Comparison of ENCODE assay signal across 7 mouse cellular contexts in the genomic region with DNA sequence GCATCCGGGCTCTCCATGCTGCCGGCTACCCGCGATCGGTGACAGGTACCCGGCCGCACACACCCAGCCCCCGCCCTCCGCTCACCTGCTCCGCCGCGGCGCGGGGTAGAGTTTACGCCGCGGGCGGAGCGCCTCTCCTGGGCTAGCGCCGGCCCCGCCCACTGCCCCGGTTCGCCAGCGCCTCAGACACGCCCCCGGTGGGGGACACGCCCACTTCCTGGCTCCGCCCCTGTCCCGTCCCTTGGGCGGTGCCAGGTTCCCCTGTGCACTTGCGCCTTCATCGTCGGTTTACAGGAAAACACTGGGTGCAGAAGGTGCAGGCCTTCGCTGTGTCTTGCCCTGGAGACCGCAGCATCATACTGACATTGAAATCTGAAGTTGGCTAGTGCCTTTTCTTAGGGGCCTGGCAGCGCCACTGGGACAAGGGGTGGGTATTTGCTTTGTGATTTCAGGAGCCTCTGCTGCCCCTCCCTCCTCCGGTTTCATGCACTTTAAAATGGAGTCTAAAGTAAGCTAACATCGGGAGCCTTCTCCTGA. TPM values are rescaled to one million over a fixed set of nuclear protein-coding genes. Genes with fewer than 3 reads are reported as not detected.
DNase-seq lines count a peak whose midpoint lies in the region; ATAC-seq lines count a peak whose summit lies in the region.

No protein-coding gene starts in this region.

- peak overlapping the region; percentile 88 for H3K9ac ChIP-seq in midbrain, embryonic 13.5 days (replicated peaks)

- peak; percentile 84 for ATAC-seq in granulocyte monocyte progenitor cell, adult 5-6 weeks (replicated peaks; ENCODE audit: poor library complexity, severe bottlenecking)
- ATAC-seq in midbrain, embryonic 13.5 days = peak; percentile 89

- peaks cover 16% of the 10 kb centered on the region for H3K27me3 ChIP-seq in limb, embryonic 10.5 days (ENCODE audit: low read depth, poor library complexity, severe bottlenecking)
- H3K27me3 ChIP-seq in midbrain, embryonic 13.5 days = peaks cover 13% of the 10 kb centered on the region

- peak overlapping the region; percentile 96 for H3K4me2 ChIP-seq in midbrain, embryonic 13.5 days (replicated peaks)

- H3K9me3 ChIP-seq in limb, embryonic 10.5 days (replicated peaks) = no peaks in the 10 kb centered on the region
- no peaks in the 10 kb centered on the region for H3K9me3 ChIP-seq in midbrain, embryonic 13.5 days

- no peaks in the 10 kb centered on the region for H3K36me3 ChIP-seq in limb, embryonic 10.5 days
- no peaks in the 10 kb centered on the region for H3K36me3 ChIP-seq in midbrain, embryonic 13.5 days

- peak overlapping the region; percentile 81 for H3K27ac ChIP-seq in limb, embryonic 10.5 days
- H3K27ac ChIP-seq in midbrain, embryonic 13.5 days = peak overlapping the region; percentile 61

- under 1% methylated on average over 38 of the region's 39 CpGs for WGBS in limb, embryonic 10.5 days
- under 1% methylated on average over 39 of the region's 39 CpGs for WGBS in midbrain, embryonic 13.5 days

- peaks cover 18% of the 10 kb centered on the region for H3K4me1 ChIP-seq in limb, embryonic 10.5 days
- H3K4me1 ChIP-seq in midbrain, embryonic 13.5 days (replicated peaks) = peaks cover 10% of the 10 kb centered on the region

- peak; percentile 91 for DNase-seq in adrenal gland, adult 8-10 months
- DNase-seq in embryo, embryonic 9.5 days (ENCODE audit: extremely low spot score) = peak; percentile 96
- DNase-seq in kidney, adult 11 months = peak; percentile 93
- DNase-seq in limb, embryonic 10.5 days (ENCODE audit: low spot score) = peak; percentile 98
- DNase-seq in spleen, adult 12 weeks (ENCODE audit: low spot score) = peak; percentile 100

- peak overlapping the region; percentile 74 for H3K4me3 ChIP-seq in limb, embryonic 10.5 days
- H3K4me3 ChIP-seq in midbrain, embryonic 13.5 days (replicated peaks) = peak overlapping the region; percentile 82

RNA-seq across cellular contexts. Expression of gene Psen2, which starts 7.0 kb away (rescaled TPM):
- total RNA-seq in adrenal gland, adult 8-10 months (2022) = 10 to 100 TPM; 33.1 to 43.1 (median 38.4) TPM
- total RNA-seq in granulocyte monocyte progenitor cell, adult 5-6 weeks (2014; fragmentation: Nextera tagmentation) = 25.5 and 27.9 TPM in 2 replicates
- total RNA-seq in granulocyte monocyte progenitor cell, adult 5-6 weeks (2017) = 19.6 and 24.5 TPM in 2 replicates
- polyA plus RNA-seq in limb, embryonic 10.5 days (2016; fragmentation: Nextera tagmentation; extraction: Ambion mirVana) = 6.7 and 7.1 TPM in 2 replicates
- polyA plus RNA-seq in midbrain, embryonic 13.5 days (2015; fragmentation: Nextera tagmentation; extraction: Ambion mirVana) = 10.7 and 11.1 TPM in 2 replicates

RNA-seq across cellular contexts. Expression of gene Coq8a, which starts 56.8 kb away (rescaled TPM):
- 100 to 1,000 TPM in 3 of 4 experiments, 10 to 100 TPM in 1; 85.1 to 269 (median 187) TPM for total RNA-seq in adrenal gland, adult 8-10 months (2022)
- total RNA-seq in granulocyte monocyte progenitor cell, adult 5-6 weeks (2014; fragmentation: Nextera tagmentation) = 3.2 and 6.9 TPM in 2 replicates
- total RNA-seq in granulocyte monocyte progenitor cell, adult 5-6 weeks (2017) = 9.1 and 11.3 TPM in 2 replicates
- polyA plus RNA-seq in limb, embryonic 10.5 days (2016; fragmentation: Nextera tagmentation; extraction: Ambion mirVana) = 2.1 and 2.4 TPM in 2 replicates
- polyA plus RNA-seq in midbrain, embryonic 13.5 days (2015; fragmentation: Nextera tagmentation; extraction: Ambion mirVana) = 2.2 and 2.6 TPM in 2 replicates

Comparison
In these comparisons a context has a peak if more than half of its experiments do, and no peak if none do; other contexts are left out.
1. Peak in every context shown above with its lines: DNase-seq, ATAC-seq, H3K4me3 ChIP-seq and H3K27ac ChIP-seq.
2. RNA of gene Coq8a, which starts 56.8 kb away (total RNA-seq): 85.1 to 269 TPM in adrenal gland, adult 8-10 months; 3.2 to 11.3 TPM in granulocyte monocyte progenitor cell, adult 5-6 weeks; every median in the first group is over 4 times any median in the second.